Mouse (Mus musculus): ENCODE data around the gene Nab1.

GRCm38 (mm10) chr1:52419088-52419819 is 81.2 kb downstream of the Nab1 start:
- TF ChIP-seq CTCF (IDR thresholded peaks at IDR 0.05; ENCODE audit: borderline replicate concordance, control insufficient read depth, extremely low read depth, insufficient read depth, low read length, poor library complexity) (no peak), POLR2A (IDR thresholded peaks at IDR 0.05; ENCODE audit: control insufficient read depth, extremely low read depth, insufficient read depth, low read length, poor library complexity) (no peak)

Measured in thymus, adult 2 months (tissue).